Mouse (Mus musculus) thymus, postnatal 25 days (tissue): ENCODE data around the gene Uba5.

Source experiments
- DNase-seq: peaks from one replicate; pipeline ENCODE4 v3.0.0; 2022

Gene Uba5

DNA sequence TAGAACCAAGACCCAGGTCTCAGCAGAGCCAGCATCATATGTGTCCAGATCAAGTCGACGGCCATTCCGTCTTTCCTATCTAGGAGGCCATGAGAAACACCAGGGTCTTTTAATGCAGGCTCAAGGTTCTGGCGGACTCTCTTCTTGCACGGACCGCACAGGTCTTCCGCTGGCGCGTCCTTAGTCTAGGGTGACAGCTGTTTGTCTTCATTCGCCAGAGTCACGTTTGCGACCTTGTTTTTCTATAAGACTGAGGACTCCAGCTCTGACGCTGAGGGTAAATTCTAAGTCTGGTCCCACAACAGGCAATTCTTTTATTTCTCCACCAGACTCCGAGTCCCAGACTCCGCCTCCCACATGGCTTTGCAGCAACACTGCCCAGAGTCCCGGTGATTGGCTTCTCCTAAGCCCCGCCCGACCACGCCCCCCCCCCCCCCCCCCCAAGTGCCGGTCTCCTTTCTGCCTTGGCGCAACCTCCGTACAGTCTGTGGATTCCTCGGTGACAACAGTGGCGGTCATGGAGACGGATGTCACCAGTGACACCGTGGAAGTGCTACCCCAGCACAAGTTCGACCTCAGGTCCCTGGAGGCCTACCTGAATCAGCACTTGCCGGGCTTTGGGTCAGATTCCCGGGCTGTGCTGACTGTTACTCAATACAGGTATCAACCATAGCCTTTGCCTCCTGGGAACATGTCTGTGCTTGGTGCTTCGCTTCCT is 469 bp upstream of the Uba5 start, which contains the start of gene Acad11:
TSS of gene Acad11 (plus strand) at position 134 of the 718 bp plus-strand sequence.
- peak; percentile 88 for DNase-seq

DNA sequence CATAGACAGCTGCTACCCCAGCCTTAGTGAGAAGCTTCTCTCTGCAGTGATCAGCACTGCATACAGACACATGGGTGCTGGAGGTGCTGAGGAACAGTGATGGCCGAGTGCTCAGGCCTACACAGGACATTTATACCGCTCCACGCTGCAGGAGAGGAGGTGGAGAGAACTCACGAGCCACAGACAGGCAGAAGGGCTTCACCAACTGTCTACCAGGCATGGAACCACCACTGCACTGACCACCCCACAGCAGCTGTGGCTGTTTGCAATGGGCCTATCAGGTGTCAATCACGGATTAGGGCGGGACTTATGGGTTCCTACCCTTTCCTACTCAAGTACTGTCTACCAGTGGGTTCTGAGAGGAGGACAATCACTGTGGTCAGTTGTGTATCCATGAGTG is 11.9 kb downstream of the Uba5 start:
- DNase-seq, result no peak

DNA sequence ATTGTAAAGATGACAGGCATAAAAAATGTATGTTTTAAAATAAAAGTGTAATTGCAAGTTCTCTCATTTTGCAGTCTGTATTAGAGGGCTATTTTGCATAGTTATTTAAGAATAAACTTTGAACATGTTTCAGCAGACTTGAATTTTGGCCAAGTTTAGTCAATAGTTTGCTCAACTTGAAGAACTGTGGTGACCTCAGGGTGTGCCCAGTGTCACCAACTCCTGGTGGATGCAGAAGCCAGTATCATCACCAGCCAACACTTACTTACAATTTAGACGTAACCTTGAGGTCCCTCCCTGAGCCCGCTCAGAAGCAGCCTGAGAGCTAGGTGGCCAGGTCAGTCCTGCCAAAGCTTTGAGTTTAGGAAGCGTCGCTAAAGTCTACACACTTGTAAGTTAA is 19.3 kb downstream of the Uba5 start:
- no peak for DNase-seq

DNA sequence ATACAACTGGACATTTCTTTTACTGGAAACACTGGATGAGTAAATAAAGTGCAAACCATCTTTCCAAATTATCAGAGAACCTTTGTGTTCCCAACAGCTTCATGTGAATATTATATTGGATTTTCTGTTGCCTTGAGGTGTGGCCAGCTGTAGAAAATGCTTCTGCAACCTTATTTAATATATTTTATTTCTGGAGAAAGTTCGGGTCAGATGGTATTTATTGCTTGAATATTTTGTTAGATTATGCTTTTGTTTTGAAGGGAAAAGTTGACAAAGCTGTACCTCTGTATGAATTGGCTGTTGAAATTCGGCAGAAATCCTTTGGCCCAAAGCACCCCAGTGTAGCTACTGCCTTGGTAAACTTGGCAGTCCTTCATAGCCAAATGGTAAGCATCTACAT is 22.6 kb downstream of the Uba5 start, which contains the start of gene Gm28305:
TSS of gene Gm28305 (plus strand) at position 301 of the 400 bp plus-strand sequence.
- DNase-seq, result no peak

DNA sequence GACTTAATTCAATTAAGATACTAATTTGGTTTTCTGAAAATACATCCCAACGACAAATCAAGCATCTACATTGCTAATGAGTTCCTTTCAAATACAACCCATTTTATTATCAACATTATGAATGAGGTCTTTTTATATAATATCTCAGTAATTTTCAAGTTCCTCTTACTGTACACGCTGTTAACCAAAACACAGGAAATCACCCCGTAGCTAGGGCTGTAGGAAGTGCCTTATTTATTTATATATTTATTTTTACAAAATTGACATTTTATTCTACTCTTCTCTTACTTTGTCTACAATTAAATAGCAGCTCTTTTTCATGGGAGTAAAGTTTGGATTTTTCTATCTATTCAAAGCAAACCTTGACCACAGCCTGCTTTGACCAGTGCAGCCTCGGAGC is 23.2 kb downstream of the Uba5 start:
- DNase-seq, result no peak

DNA sequence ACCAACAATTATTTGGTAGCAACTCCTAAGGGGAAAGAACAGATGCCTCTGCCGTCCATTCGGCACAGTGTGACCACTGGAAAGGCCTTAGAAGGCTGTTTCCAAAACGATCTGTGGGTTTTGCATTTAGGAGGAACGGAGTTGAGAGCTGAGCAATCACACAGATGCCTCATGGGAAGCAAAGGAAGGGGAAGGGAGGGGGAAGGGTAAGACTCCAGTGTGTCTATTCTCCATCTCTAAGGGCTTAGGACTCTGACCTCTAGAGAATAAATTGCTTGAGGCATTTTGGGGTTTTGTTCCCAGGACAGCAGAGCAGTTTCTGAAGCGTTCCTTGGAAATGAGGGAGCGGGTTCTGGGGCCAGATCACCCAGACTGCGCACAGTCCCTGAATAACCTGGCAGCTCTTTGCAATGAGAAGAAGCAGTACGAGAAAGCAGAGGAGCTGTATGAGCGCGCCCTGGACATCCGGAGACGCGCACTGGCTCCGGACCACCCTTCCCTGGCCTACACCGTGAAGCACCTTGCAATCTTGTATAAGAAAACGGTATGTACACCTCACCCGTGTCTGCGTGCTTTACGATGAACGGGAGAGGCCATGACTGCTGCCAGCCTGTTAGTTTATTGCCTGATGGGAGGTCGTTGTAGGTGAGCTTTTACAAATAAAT is 23.8 kb downstream of the Uba5 start:
- no peak for DNase-seq

DNA sequence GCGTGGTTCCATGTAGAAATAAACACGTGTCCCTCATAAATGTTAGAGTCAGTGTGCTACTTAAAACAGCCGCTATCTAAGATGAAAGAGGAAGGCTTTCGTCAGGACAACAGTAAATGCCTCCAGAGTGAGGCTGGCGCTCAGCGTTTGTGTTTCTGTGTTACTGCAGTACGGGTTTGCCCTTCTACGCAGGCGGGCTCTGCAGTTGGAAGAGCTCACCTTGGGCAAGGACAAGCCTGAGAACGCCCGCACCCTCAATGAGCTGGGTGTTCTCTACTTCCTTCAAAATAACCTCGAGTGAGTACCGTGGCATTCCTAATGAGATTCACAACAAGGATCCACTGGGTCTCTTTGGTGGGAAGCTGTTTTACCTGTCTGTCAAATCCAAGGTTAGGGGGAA is 24.7 kb downstream of the Uba5 start:
- no peak for DNase-seq

DNA sequence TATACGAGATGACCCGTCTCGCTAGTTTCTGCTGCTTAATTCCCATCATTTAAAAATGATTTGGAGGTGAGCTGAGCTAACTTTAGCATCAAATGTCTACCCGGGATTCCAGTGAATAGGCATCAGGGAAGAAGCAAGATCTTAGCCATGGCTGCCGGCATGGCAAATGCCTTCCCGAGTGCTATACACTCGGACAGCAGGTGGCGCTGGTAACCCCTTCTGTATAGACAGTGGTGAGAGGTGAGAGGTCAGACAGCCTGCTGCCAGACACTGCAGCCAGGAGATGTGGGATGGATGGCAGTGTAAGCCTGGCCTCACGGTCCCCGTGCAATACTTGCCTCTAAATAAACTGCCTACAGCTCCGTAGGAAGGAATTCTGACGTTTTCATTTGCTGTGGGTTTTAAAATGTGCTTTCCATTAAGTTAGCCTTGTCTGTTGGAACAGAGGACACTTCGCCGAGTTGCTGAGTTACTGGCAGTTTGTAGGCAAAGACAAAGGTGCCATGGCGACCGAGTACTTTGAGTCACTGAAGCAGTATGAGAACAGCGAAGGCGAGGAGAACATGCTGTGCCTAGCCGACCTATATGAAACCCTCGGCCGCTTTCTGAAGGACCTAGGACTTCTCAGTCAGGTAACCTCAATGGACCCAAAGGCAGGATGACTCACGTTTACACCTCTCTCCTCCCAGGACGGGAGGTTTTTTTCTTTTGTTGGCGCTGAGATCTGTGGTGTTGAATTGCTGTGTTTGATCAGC is 27.5 kb downstream of the Uba5 start:
- DNase-seq, result peak; percentile 74

DNA sequence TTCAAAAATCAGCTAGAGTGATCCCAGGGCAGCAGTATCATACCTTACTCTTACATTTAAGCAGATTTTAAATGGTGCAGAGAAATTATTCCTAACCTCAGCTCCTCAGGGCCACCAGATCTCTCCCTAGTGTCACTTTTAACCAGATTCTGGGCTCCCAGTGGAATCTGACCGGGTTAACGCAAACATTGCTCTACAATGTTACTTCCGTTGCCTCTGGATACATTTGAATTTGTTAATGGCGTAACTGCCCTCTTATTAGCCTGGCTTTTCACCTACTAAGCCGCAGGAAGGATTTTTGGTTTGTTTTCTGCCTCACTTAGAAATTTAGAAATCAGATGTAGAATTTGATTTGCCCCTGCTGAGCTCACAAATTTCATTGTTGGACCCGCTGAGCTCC is 28.2 kb downstream of the Uba5 start:
- DNase-seq, result no peak

DNA sequence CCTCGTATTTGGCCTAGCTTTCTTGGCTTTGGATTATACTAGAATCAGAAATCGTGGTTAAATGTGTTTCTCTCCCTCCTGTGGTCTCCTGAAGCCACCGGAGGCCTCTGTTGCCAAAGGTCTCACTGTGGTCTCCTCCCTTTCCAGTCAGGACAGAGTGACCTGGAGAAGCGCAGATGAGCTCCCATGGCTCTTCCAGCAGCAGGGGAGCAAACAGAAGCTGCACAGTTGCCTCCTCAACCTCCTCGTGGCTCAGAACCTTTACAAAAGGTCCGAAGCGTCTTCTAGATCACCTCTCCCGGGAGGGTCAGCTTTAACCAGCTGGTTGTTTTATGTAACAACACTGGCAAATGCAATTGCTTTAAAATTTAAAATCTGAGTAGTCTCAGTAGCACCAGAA is 28.7 kb downstream of the Uba5 start:
- DNase-seq, result no peak

DNA sequence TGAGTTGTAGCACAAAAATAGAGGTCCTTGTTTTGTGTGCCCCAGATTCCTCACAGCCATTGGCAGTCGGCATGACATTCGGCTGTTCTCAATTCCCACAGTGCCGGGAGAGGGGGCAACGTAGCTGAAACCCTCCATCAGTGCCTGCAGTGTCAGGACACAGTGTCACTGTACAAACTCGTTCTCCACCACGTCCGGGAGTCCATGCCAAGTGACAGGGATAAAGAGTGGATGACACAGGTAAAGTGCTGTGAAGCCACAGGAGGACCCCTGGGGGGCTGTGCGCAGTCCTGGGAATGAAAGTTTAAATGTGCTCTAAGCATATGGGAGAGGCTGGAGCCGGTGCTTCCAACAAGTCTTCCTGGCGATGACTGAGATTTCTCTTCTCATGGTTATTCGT is 33.1 kb downstream of the Uba5 start:
- no peak for DNase-seq

DNA sequence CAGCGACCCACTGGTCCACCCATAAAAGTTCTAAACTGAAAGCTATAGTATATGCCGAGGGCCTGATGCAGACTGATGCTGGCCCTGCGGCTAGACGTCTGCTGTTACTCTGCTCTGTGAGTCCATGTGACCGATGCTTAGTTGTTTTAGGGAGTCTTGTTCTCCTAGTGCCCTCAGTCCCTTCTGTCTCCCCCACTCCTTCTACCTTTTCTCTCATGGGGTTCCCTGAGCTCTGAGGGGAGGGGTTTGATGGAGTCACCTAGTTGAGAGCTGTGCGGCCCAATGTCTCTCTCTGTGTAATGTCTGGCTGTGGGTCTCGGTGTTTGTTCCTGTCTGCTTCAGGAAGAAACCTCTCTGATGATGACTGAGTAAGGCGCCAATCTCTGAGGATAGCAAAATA is 35.7 kb downstream of the Uba5 start:
- DNase-seq, result no peak

DNA sequence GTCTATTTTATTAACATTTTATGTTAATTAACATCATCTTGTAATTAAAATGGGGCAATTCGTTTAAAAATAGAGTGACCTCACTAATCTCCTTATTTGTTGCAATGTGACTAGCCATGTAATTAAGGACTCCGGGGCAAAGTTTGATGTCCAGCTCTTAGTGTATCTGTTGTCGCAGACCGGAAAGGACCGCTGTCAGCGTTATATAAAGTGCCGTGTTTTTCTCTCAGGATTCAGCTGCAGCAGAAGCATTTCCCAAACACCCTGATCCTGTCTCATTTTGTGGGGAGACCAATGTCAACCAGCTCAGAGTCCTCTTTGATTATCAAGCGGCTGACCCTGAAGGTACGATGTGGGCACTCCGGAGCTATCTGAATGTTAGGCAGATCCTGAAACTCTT is 41.9 kb downstream of the Uba5 start:
- DNase-seq, result no peak

DNA sequence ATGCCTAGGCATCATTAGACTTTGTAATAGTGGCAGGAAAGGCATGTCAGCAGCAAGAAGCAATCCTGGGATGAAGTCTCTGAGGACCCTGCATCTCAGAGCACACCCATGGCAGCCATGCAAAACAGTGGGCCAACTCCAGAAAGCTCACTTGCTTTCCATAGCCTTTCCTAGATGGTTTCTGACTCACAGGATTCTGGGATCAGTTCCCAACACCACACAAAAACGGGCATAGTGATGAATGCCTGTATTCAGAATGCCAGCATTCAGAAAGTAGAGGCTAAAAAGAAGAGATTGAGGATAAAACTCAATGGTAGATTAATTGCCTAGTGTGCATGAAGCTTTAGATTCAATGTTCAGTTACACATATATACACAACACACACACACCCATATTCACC is 48.4 kb downstream of the Uba5 start:
- DNase-seq, result no peak

DNA sequence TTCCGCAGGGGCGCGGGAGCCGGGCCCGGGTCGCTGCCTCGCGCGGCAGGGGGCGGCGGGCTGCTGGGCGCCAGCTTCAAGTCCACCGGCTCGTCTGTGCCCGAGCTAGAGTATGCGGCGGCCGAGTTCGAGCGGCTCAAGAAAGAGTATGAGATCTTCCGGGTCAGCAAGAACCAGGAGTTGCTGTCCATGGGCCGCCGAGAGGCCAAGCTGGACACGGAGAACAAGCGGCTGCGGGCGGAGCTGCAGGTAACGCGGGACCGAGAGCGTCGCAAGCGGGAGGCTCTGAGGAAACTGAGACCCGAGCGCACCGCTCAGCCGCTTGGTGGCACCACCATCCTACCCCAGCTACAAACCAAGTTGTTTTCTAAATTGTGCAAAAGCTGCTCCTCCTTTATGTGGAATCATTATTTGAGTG is 60.0 kb downstream of the Uba5 start:
- peak; percentile 69 for DNase-seq

DNA sequence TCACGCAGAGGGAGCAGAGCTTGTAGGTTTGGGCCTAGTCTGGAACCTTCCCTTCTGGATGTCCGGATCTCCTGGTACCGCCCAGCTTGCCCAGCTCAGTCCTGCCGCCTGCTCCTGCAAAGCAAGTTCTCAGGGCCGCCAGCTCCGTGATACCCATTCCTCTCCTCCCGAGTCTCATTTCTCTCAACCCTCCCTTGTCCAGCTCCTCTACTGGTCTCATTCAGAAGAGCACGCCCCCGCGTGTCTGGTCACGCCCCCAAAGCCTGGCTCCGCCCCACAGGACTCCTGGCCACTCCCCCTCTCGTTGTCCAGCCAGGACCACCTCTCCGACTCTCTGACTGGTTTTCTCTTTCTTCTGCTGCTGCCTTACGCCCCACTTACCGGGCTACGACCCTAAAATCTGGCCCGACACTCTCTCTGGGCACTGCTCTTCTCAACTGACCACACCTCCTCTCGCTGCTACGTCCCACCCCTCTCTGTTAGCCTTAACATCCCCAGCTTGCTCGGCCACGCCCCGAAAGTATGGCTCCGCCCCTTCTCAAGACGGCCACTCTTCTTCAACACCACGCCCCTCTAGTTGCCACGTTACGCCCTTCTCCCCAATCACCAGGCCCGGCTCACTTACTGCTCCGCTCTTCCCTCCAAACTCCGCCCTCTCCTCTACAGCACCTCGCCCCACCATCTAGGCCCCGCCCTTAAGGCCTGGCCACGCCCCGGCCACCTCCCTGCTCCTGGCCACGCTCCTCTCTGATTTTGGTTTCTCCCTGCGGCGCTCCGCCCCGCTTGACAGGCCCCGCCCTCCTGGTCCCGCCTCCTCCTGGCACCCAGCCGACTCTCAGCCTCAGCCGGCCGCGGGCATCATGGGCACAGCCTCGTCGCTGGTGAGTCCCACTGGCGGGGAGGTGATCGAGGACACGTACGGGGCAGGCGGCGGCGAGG is 60.7 kb downstream of the Uba5 start, which contains the start of gene Nphp3:
TSS of gene Nphp3 (plus strand) at position 624 of the 939 bp plus-strand sequence.
- peak; percentile 96 for DNase-seq

DNA sequence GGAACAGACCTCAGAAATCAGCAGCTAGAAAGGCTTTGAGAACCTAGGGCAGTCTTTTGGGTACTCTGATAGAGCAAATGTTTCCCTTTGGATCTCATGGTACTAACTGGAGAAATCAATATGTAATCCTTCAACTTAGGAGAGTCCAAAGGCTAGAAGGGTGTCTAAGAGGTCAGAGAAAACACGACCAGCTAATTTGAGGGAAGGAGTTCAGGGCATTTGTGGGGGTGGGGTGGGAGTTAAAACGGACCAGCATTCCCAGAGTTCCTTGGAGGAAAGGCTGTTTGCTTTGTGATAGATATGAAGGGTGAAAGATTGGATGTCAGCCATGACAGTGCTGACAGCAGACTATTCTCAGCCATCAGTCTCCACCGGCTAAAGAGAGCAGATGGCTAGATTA is 62.3 kb downstream of the Uba5 start:
- no peak for DNase-seq
